Mouse (Mus musculus): ENCODE measurements around the gene Dgki.

DNA sequence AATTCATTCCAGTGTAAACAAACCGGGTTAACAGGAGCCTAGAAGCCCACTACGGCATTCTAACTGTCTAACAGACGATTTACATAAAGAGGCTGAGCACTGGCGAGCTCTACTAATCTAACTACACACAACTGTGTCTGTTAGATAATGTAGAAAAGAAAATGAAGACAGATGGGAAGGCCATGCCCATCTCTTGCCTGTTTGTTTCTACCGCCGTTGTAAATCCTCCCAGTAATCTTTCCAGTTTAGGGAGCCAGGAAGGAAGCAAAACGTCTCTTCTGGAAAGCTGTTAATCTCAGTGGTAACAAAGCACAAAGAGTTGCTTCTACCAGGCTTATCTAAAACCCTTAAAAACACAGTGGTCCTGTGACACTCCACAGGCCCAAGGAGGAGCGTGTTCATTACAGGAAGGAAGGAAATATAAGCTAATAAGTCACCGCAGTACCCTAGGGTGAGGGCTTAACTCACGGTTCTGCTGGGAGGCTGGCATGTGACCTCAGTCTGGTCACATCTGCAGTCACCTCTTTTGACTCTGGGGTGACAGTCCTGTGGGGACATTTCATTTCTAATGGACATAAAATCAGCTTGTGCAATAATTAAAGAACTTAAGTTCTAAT is 235.7 kb downstream of the Dgki start:
- TF ChIP-seq CTCF (IDR thresholded peaks at IDR 0.05; ENCODE audit: insufficient read depth, low read depth, low read length): no peak
- no peak for TF ChIP-seq POLR2A (IDR thresholded peaks at IDR 0.05; ENCODE audit: insufficient read depth, low read depth, low read length)
